Mouse (Mus musculus): ENCODE measurements around the gene Ralgps1.

- no peak for TF ChIP-seq MAX (IDR thresholded peaks at IDR 0.05)
- no peak for TF ChIP-seq MYOD1 (IDR thresholded peaks at IDR 0.05; ENCODE audit: control insufficient read depth, insufficient read length, low read depth)
- no peak for TF ChIP-seq CTCF (IDR thresholded peaks at IDR 0.05; ENCODE audit: control insufficient read depth, insufficient read depth, insufficient read length)
These were observed 80.8 kb downstream of the Ralgps1 start for GRCm38 (mm10) chr2:33290491-33290890.
